Mouse (Mus musculus) forebrain, embryonic 10.5 days (tissue): ENCODE measurements around the gene Skap1. TPM values are rescaled to one million over a fixed set of nuclear protein-coding genes. Genes with fewer than 3 reads are reported as not detected.
"Not testable (repeated sequence)": the region's sequence is repeated elsewhere in the genome, so short reads cannot be mapped to it uniquely, and the experiment has no call there.

Experiments
- DNase-seq: peaks from one replicate; pipeline ENCODE4 v3.0.0-alpha.2; 2017; ENCODE audit warnings: low spot score; ENCODE audit errors: extremely low spot score
- H3K27ac ChIP-seq: fragments of 300-500 bp; sonication (generic); 2 replicates; pipeline ENCODE4 v1.5.1; 2016; ENCODE audit warnings: mild to moderate bottlenecking
- H3K27me3 ChIP-seq: fragments of 300-500 bp; sonication (generic); 2 replicates; pipeline ENCODE4 v1.6.1; 2016; ENCODE audit warnings: mild to moderate bottlenecking; ENCODE audit not compliant: poor library complexity, severe bottlenecking
- H3K36me3 ChIP-seq: fragments of 300-500 bp; sonication (generic); replicated peaks from 2 replicates; pipeline ENCODE4 v1.6.1; 2016; ENCODE audit warnings: mild to moderate bottlenecking, moderate library complexity
- H3K4me1 ChIP-seq: fragments of 300-500 bp; sonication (generic); 2 replicates; pipeline ENCODE4 v1.6.1; 2016
- H3K4me3 ChIP-seq: fragments of 300-500 bp; sonication (generic); 2 replicates; pipeline ENCODE4 v1.5.1; 2016; ENCODE audit warnings: mild to moderate bottlenecking, moderate library complexity
- H3K9me3 ChIP-seq: fragments of 300-500 bp; sonication (generic); 2 replicates; pipeline ENCODE4 v1.6.1; 2016; ENCODE audit warnings: mild to moderate bottlenecking, moderate library complexity
- WGBS: fragments of 180-500 bp; shearing (Covaris S2); methylation state at CpG from one replicate; pipeline ENCODE4 v1.1.7; 2016; 5-methylcytosine and 5-hydroxymethylcytosine counted together
- polyA plus RNA-seq: library from polyadenylated mRNA; unstranded; fragments of >200 nt; fragmentation: Nextera tagmentation; extraction: Ambion mirVana; gene quantifications from 2 replicates; pipeline ENCODE4 v1.2.1, GENCODE M21; 2016

The Skap1 gene
- polyA plus RNA-seq, 1 experiment from 2014 or later: 2.2 TPM

DNA sequence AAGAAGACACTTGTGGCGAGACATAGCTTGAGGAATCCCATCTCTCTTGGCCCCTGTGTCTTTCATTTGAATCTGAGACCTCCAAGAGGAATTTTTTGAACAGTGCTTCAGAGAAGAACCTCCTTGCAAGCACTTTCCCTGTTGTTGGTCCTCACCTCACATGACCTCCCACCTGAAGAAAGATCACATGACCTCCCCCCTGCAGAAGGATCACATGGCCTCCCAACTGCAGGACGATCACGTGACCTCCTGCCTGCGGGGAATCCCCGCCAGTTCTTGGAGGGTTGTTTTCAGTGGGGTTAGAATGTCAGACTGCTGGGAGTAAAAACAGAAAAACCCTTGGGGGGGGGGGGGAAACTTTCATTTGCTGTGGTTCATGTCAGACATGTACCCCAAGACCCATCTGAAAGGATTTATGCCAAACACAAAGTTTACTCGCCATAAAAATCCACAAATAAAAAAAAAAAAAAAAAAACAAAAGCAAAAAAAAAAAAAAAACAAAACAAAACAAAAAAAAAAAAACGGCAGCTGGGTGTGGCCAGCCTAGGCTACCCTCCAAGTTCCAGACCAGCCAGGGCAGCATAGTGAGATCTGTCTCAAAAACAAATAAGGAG lies 232.6 kb downstream of the Skap1 start:
- H3K36me3 ChIP-seq: no peaks in the 10 kb centered on the region
- H3K27ac ChIP-seq: peak overlapping the region; percentile 62
- DNase-seq: peak; percentile 65
- peaks cover 23% of the 10 kb centered on the region for H3K4me1 ChIP-seq
- 32% methylated on average over 7 of the region's 7 CpGs for WGBS
- H3K9me3 ChIP-seq: no peaks in the 10 kb centered on the region
- H3K27me3 ChIP-seq: no peaks in the 10 kb centered on the region
- 0 out of 2 replicates have a peak overlapping the region, but pooled peaks have one; percentile 26 for H3K4me3 ChIP-seq

- no peaks in the 10 kb centered on the region for H3K27me3 ChIP-seq
Observed at GRCm38 (mm10) chr11:96697467-96697866, 233.1 kb downstream of the Skap1 start.

GRCm38 (mm10) chr11:96703813-96704212 lies 239.4 kb downstream of the Skap1 start:
- no peak for DNase-seq
- WGBS: 82% methylated on average over 8 of the region's 8 CpGs
- H3K9me3 ChIP-seq: no peaks in the 10 kb centered on the region
- H3K4me1 ChIP-seq: 0 out of 2 replicates have a peak, but pooled peaks cover 4% of the 10 kb centered on the region
- no peaks in the 10 kb centered on the region for H3K36me3 ChIP-seq
- peaks cover 16% of the 10 kb centered on the region for H3K27me3 ChIP-seq
- H3K27ac ChIP-seq: no peak overlapping the region
- H3K4me3 ChIP-seq: no peak overlapping the region

More at GRCm38 (mm10) chr11:96697467-96697866, 233.1 kb downstream of the Skap1 start:
- Histone ChIP-seq H3K4me3 (no peak overlapping the region), H3K9me3 (no peaks in the 10 kb centered on the region), H3K36me3 (no peaks in the 10 kb centered on the region), H3K27ac (peak overlapping the region; percentile 26; the same call in 1 of the 2 replicates), H3K4me1 (peaks cover 23% of the 10 kb centered on the region)
- WGBS: 85% methylated on average over 4 of the region's 4 CpGs
- DNase-seq: no peak

DNA sequence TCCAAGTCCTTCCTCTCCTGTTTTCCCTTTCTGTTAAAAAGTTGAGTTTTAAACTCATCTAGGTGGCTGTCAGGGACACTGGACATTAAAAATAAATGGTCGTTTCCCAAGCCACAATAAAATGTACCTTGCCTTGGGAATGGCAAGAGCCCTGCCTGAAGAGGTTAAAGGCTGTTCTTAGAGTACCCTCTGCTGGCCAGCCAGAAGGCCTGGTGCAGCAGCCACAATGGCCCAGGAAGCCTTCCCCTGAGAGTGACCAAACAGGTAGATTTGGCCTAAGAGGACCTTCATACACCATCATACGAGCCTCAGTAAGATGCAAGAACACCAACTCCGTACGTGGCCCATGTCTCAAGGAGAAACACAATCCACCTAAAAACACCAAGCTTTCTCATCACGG lies 246.9 kb downstream of the Skap1 start:
- H3K27ac ChIP-seq: no peak overlapping the region
- peaks cover 16% of the 10 kb centered on the region for H3K27me3 ChIP-seq
- peaks cover 20% of the 10 kb centered on the region for H3K4me1 ChIP-seq
- H3K36me3 ChIP-seq: no peaks in the 10 kb centered on the region
- no peaks in the 10 kb centered on the region for H3K9me3 ChIP-seq
- no peak for DNase-seq
- 74% methylated on average over 5 of the region's 5 CpGs for WGBS
- H3K4me3 ChIP-seq: no peak overlapping the region

- Histone ChIP-seq H3K27ac (no peak overlapping the region), H3K4me3 (no peak overlapping the region), H3K4me1 (peaks cover 20% of the 10 kb centered on the region), H3K9me3 (no peaks in the 10 kb centered on the region), H3K36me3 (no peaks in the 10 kb centered on the region), H3K27me3 (peaks cover 16% of the 10 kb centered on the region)
- WGBS: 91% methylated on average over 7 of the region's 7 CpGs
- DNase-seq: no peak
Observed at GRCm38 (mm10) chr11:96711670-96712069, 247.3 kb downstream of the Skap1 start.

DNA sequence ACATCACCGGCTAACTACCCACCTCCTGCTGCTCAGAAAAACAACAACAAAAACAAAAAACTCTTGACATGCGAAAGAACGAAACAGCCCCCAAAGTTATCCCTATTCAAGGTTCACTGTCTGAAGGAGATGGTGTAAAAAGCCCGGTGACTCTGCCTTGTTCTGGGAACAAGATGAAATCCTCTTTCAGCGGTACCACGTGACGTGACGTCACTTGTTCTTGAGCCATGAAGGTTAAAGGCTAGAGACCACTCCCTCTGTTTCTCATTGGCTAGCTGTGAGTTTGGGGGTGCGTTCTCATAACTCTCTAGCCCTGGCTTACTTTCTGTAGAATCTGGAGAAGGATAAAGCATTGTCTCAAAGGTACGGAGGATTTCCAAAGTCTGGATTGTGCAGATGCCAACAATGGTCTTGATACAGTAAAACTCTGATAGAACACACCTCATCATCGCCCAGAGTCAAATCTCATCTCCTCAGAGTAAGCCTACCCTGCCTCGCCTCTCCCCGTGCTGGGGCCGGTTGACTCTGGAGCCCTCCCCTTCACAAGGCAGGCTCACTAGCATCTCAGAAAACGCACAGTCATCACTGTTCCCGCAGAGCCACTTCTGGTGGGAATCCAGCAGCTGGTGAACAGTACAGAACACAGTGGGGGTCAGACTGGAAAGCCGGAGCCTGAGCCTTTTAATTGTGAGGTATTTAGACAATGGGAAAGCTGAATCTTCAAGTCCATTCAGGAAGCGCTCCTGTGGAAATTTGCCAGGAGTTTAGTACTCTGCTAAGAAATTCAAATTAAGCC lies 249.0 kb downstream of the Skap1 start:
- Histone ChIP-seq H3K27ac (0 out of 2 replicates have a peak overlapping the region, but pooled peaks have one; percentile 36), H3K9me3 (no peaks in the 10 kb centered on the region), H3K36me3 (no peaks in the 10 kb centered on the region), H3K4me3 (no peak overlapping the region), H3K27me3 (peaks cover 4% of the 10 kb centered on the region), H3K4me1 (peaks cover 16% of the 10 kb centered on the region)
- no peak for DNase-seq
- 55% methylated on average over 18 of the region's 18 CpGs for WGBS

DNA sequence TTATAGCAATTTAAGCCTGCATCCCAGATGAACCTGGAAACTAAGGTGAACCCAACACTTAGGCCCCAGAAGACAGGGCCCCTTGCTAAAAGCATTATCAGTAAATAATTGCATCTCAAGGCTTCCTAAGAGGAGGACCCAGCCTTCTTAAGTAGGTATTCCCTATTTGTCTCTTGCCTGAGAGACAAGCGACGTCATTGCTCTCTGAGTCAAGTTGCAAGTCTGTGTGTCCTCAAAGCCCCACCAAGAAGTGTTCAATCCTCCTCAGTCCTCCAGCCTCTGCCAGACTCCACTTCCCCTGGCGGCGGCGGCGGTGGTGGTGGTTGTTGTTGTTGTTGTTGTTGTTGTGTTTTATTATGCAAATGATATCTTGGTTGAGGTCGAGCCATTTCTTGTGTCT lies 249.6 kb downstream of the Skap1 start:
- Histone ChIP-seq H3K27ac (0 out of 2 replicates have a peak overlapping the region, but pooled peaks have one; percentile 36), H3K36me3 (no peaks in the 10 kb centered on the region), H3K4me1 (peaks cover 16% of the 10 kb centered on the region), H3K4me3 (no peak overlapping the region), H3K27me3 (no peaks in the 10 kb centered on the region), H3K9me3 (no peaks in the 10 kb centered on the region)
- no peak for DNase-seq
- 65% methylated on average over 7 of the region's 7 CpGs for WGBS

DNA sequence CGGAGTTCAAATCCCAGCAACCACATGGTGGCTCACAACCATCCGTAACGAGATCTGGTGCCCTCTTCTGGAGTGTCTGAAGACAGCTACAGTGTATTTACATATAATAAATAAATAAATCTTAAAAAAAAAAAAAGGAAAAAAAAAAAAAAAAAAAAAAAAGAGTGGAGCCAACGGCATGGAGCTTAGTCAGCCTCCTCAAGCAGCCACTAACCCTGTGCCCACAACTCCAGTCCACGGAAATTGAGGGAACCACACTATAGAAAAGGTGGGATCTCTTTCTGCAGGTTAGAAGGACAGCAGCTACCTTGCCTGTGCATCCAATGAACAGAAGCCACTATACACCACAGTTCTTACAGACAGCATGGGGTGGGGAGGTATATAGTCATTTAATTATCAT lies 250.8 kb downstream of the Skap1 start:
- not testable (repeated sequence) for H3K4me3 ChIP-seq, H3K27me3 ChIP-seq, H3K27ac ChIP-seq, H3K9me3 ChIP-seq, H3K36me3 ChIP-seq, DNase-seq
- H3K4me1 ChIP-seq: peaks cover 11% of the 10 kb centered on the region
- WGBS: 91% methylated on average over 5 of the region's 5 CpGs

GRCm38 (mm10) chr11:96718609-96719008 lies 254.2 kb downstream of the Skap1 start:
- H3K36me3 ChIP-seq: no peaks in the 10 kb centered on the region
- H3K27ac ChIP-seq: no peak overlapping the region
- H3K4me3 ChIP-seq: no peak overlapping the region
- H3K4me1 ChIP-seq: peaks cover 6% of the 10 kb centered on the region
- no peaks in the 10 kb centered on the region for H3K9me3 ChIP-seq
- WGBS: 79% methylated on average over 7 of the region's 7 CpGs
- DNase-seq: no peak
- H3K27me3 ChIP-seq: no peaks in the 10 kb centered on the region; the same call in 1 of the 2 replicates

DNA sequence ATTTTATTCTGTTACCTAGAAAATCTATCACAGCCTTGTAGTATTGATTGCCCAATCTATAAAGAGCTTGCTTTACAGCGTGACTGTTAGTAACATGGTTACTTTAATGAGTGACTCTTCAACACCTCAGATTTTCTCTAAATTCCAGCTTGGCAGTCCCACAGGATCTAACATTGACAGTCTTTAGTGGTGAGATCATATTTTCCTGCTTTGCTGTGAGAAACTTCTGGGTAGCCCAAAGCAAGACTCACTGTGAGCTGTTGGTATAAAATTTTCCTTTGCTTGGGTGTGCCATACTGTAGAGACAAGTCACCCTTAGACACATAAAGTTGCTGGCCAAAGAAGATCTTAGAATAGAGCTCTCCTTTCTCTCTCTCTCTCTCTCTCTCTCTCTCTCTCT lies 261.4 kb downstream of the Skap1 start:
- H3K27ac ChIP-seq: no peak overlapping the region
- no peak overlapping the region for H3K4me3 ChIP-seq
- WGBS: 88% methylated on average over 1 of the region's 1 CpGs
- H3K4me1 ChIP-seq: peaks cover 43% of the 10 kb centered on the region
- no peak for DNase-seq
- H3K27me3 ChIP-seq: peaks cover 25% of the 10 kb centered on the region; the same call in 1 of the 2 replicates
- H3K36me3 ChIP-seq: no peaks in the 10 kb centered on the region
- no peaks in the 10 kb centered on the region for H3K9me3 ChIP-seq

GRCm38 (mm10) chr11:96728577-96728976 lies 264.2 kb downstream of the Skap1 start:
- peaks cover 34% of the 10 kb centered on the region for H3K27me3 ChIP-seq
- H3K36me3 ChIP-seq: no peaks in the 10 kb centered on the region
- no peak overlapping the region for H3K4me3 ChIP-seq
- peaks cover 64% of the 10 kb centered on the region for H3K4me1 ChIP-seq
- H3K27ac ChIP-seq: no peak overlapping the region
- WGBS: 51% methylated on average over 2 of the region's 2 CpGs
- no peak for DNase-seq
- H3K9me3 ChIP-seq: no peaks in the 10 kb centered on the region

DNA sequence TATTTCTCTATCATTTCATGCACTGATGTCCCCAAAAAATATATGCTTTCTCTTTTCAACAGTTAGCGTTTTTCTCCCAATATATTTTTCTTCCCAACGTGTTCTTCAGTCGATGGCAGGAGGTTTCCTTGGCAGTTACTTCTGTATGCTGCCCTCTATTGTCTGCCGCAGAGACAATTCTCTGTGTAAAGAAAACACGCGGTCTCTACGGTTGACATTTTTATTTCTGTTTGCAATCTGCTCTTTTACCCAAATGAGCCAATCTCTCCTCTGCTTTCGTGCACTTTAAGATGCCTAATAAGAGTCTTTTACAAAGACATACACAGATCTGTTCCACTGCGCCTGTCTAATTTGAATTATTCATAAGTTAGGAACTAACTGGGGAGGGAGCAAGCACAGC lies 265.1 kb downstream of the Skap1 start:
- peaks cover 65% of the 10 kb centered on the region for H3K4me1 ChIP-seq
- H3K9me3 ChIP-seq: no peaks in the 10 kb centered on the region
- peaks cover 37% of the 10 kb centered on the region for H3K27me3 ChIP-seq
- no peaks in the 10 kb centered on the region for H3K36me3 ChIP-seq
- H3K4me3 ChIP-seq: no peak overlapping the region
- WGBS: 56% methylated on average over 9 of the region's 9 CpGs
- H3K27ac ChIP-seq: no peak overlapping the region
- no peak for DNase-seq

- Histone ChIP-seq H3K27ac (no peak overlapping the region), H3K4me3 (no peak overlapping the region), H3K9me3 (no peaks in the 10 kb centered on the region), H3K4me1 (peaks cover 62% of the 10 kb centered on the region), H3K27me3 (peaks cover 41% of the 10 kb centered on the region), H3K36me3 (no peaks in the 10 kb centered on the region)
- 89% methylated on average over 5 of the region's 5 CpGs for WGBS
- DNase-seq: no peak
Observed at GRCm38 (mm10) chr11:96730327-96730726, 265.9 kb downstream of the Skap1 start.
